Mouse (Mus musculus): ENCODE results near the gene CK137956. TPM values are rescaled to one million over a fixed set of nuclear protein-coding genes. Genes with fewer than 3 reads are reported as not detected.

CK137956 gene
- polyA plus RNA-seq, 1 experiment from 2014 or later = not detected

DNA sequence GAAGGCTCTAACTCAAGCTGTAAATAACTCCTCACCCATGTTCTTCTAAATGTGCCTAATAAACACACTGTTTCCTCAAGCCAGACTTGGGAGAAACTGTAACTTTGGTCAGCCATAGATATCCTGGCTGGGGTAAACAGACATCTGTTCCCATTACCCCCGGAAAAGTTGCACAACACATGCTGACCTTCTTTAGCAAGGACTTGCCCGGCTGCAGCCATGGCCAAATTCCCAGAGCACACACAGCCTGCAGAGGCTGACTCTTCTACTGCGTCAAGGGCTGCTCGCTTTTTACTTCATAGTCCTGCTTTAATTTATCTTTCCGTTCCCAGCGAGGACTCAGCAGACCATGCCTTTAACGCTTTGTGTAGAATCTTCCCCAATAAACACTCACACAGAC is 81.7 kb downstream of the CK137956 start:
- peaks cover 6% of the 10 kb centered on the region; the same call in 1 of the 2 replicates for H3K9me3 ChIP-seq
- 82% methylated on average over 7 of the region's 7 CpGs for WGBS
- no peaks in the 10 kb centered on the region for H3K36me3 ChIP-seq
- no peaks in the 10 kb centered on the region for H3K27me3 ChIP-seq (ENCODE audit: insufficient read depth, poor library complexity, severe bottlenecking)
- H3K27ac ChIP-seq = no peak overlapping the region
- no peak for DNase-seq (ENCODE audit: low spot score)
- no peak overlapping the region for H3K4me3 ChIP-seq
- no peaks in the 10 kb centered on the region for H3K4me1 ChIP-seq

DNA sequence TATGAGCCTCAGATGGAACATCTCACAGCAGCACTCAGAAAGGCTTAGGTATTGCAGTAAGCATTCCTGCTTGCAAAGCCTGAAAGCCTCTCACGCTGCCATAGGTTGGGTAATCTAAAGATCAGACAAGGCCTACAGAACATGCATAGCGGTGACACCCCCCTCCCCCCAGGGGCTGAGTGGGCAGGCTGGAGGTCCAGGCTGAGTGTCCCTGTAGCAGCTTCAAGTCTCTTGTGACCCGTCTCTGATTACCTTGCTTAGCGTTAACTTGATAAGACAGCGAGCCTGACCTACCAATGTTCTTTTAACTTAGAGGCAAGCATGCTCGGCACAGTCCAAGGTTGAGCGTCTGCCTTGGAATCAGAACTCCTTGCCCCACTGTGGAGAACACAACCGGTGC is 91.8 kb downstream of the CK137956 start:
- no peaks in the 10 kb centered on the region for H3K27me3 ChIP-seq (ENCODE audit: insufficient read depth, poor library complexity, severe bottlenecking)
- H3K27ac ChIP-seq = no peak overlapping the region
- no peaks in the 10 kb centered on the region for H3K36me3 ChIP-seq
- H3K4me1 ChIP-seq = no peaks in the 10 kb centered on the region
- 91% methylated on average over 8 of the region's 8 CpGs for WGBS
- H3K4me3 ChIP-seq = no peak overlapping the region
- 0 out of 2 replicates have a peak, but pooled peaks cover 4% of the 10 kb centered on the region for H3K9me3 ChIP-seq
- peak; percentile 69 for DNase-seq (ENCODE audit: low spot score)

Other genes with a start within 250 kb of the CK137956 start
- gene Csmd2, start 16.9 kb upstream of the CK137956 start, polyA plus RNA-seq (2016; fragmentation: Nextera tagmentation; extraction: Ambion mirVana) = 0.04 and 0.26 TPM in 2 replicates

Measured in heart, embryonic 10.5 days (tissue).